Mouse (Mus musculus): ENCODE measurements at regions not wholly inside any gene's neighbourhood (a gene's known extent, or its start where the extent isn't known, plus 50 kb on each side); places are given as distances from the start of the nearest gene placed in this dataset.

GRCm38 (mm10) chr3:147140414-147140813, 288.2 kb downstream of the Ttll7 start:
- TF ChIP-seq HCFC1 (IDR thresholded peaks at IDR 0.05; ENCODE audit: borderline replicate concordance, insufficient read depth, low read length) (no peak), CHD2 (IDR thresholded peaks at IDR 0.05; ENCODE audit: low read depth, low read length) (no peak), ZC3H11A (IDR thresholded peaks at IDR 0.05; ENCODE audit: borderline replicate concordance, low read depth, low read length) (no peak), MAFK (IDR thresholded peaks at IDR 0.05; ENCODE audit: insufficient read depth, low read depth, low read length) (no peak), ZNF384 (IDR thresholded peaks at IDR 0.05; ENCODE audit: low read depth, low read length) (no peak)

GRCm38 (mm10) chr3:147153456-147153855, 301.3 kb downstream of the Ttll7 start:
- Histone ChIP-seq H3K9me3 (ENCODE audit: control insufficient read depth, insufficient read depth, low read depth, low read length) (no peaks in the 10 kb centered on the region), H3K4me3 (ENCODE audit: insufficient read depth in 1 of 2, low read depth in 1 of 2, low read length in 2 of 2, poor library complexity in 1 of 2, severe bottlenecking in 1 of 2) (no peak overlapping the region), H3K27ac (ENCODE audit: insufficient read depth, low read depth, low read length, poor library complexity, severe bottlenecking) (no peak overlapping the region), H3K9ac (ENCODE audit: insufficient read depth, low read depth, low read length, poor library complexity, severe bottlenecking) (no peak overlapping the region), H3K36me3 (ENCODE audit: control insufficient read depth, insufficient read depth, low read length, poor library complexity, severe bottlenecking) (no peaks in the 10 kb centered on the region), H3K4me1 (ENCODE audit: control insufficient read depth in 2 of 2, insufficient read depth in 2 of 2, low read length in 2 of 2, poor library complexity in 1 of 2) (no peaks in the 10 kb centered on the region)
- in situ Hi-C loops (cut with MboI; ENCODE audit: low sequenced_read_pairs in 2 of 2, unreplicated experiment in 2 of 2) = no loop called here
- TF ChIP-seq HCFC1 (IDR thresholded peaks at IDR 0.05; ENCODE audit: borderline replicate concordance, insufficient read depth, low read length) (no peak), ZC3H11A (IDR thresholded peaks at IDR 0.05; ENCODE audit: borderline replicate concordance, low read depth, low read length) (no peak), MAFK (IDR thresholded peaks at IDR 0.05; ENCODE audit: insufficient read depth, low read depth, low read length) (no peak), ZNF384 (IDR thresholded peaks at IDR 0.05; ENCODE audit: low read depth, low read length) (no peak)
- DNase-seq (ENCODE audit: low read depth, low spot score) = no peak

More at GRCm38 (mm10) chr3:147140414-147140813, 288.2 kb downstream of the Ttll7 start:
- Histone ChIP-seq H3K4me1 (ENCODE audit: control insufficient read depth in 2 of 2, insufficient read depth in 2 of 2, low read length in 2 of 2, poor library complexity in 1 of 2) (no peaks in the 10 kb centered on the region), H3K9ac (ENCODE audit: insufficient read depth, low read depth, low read length, poor library complexity, severe bottlenecking) (no peak overlapping the region), H3K9me3 (ENCODE audit: control insufficient read depth, insufficient read depth, low read depth, low read length) (no peaks in the 10 kb centered on the region), H3K4me3 (ENCODE audit: insufficient read depth in 1 of 2, low read depth in 1 of 2, low read length in 2 of 2, poor library complexity in 1 of 2, severe bottlenecking in 1 of 2) (no peak overlapping the region), H3K36me3 (ENCODE audit: control insufficient read depth, insufficient read depth, low read length, poor library complexity, severe bottlenecking) (no peaks in the 10 kb centered on the region), H3K27ac (ENCODE audit: insufficient read depth, low read depth, low read length, poor library complexity, severe bottlenecking) (no peak overlapping the region)
- DNase-seq (ENCODE audit: low read depth, low spot score) = no peak
- in situ Hi-C loops (cut with MboI; ENCODE audit: low sequenced_read_pairs in 2 of 2, unreplicated experiment in 2 of 2) = no loop called here

GRCm38 (mm10) chr3:147153998-147154397, 301.8 kb downstream of the Ttll7 start:
- TF ChIP-seq MAFK (IDR thresholded peaks at IDR 0.05; ENCODE audit: insufficient read depth, low read depth, low read length) (no peak), HCFC1 (IDR thresholded peaks at IDR 0.05; ENCODE audit: borderline replicate concordance, insufficient read depth, low read length) (no peak), CHD2 (IDR thresholded peaks at IDR 0.05; ENCODE audit: low read depth, low read length) (no peak), ZNF384 (IDR thresholded peaks at IDR 0.05; ENCODE audit: low read depth, low read length) (no peak), ZC3H11A (IDR thresholded peaks at IDR 0.05; ENCODE audit: borderline replicate concordance, low read depth, low read length) (no peak)
- no peak for DNase-seq (ENCODE audit: low read depth, low spot score)
- H3K4me3 ChIP-seq (ENCODE audit: insufficient read depth in 1 of 2, low read depth in 1 of 2, low read length in 2 of 2, poor library complexity in 1 of 2, severe bottlenecking in 1 of 2) = no peak overlapping the region
- no peaks in the 10 kb centered on the region for H3K4me1 ChIP-seq (ENCODE audit: control insufficient read depth in 2 of 2, insufficient read depth in 2 of 2, low read length in 2 of 2, poor library complexity in 1 of 2)
- in situ Hi-C loops (cut with MboI; ENCODE audit: low sequenced_read_pairs in 2 of 2, unreplicated experiment in 2 of 2) = no loop called here
- no peak overlapping the region for H3K9ac ChIP-seq (ENCODE audit: insufficient read depth, low read depth, low read length, poor library complexity, severe bottlenecking)
- no peaks in the 10 kb centered on the region for H3K9me3 ChIP-seq (ENCODE audit: control insufficient read depth, insufficient read depth, low read depth, low read length)
- H3K36me3 ChIP-seq (ENCODE audit: control insufficient read depth, insufficient read depth, low read length, poor library complexity, severe bottlenecking) = no peaks in the 10 kb centered on the region
- no peak overlapping the region for H3K27ac ChIP-seq (ENCODE audit: insufficient read depth, low read depth, low read length, poor library complexity, severe bottlenecking)

- Histone ChIP-seq H3K36me3 (ENCODE audit: control insufficient read depth, insufficient read depth, low read length, poor library complexity, severe bottlenecking) (no peaks in the 10 kb centered on the region), H3K4me3 (ENCODE audit: insufficient read depth in 1 of 2, low read depth in 1 of 2, low read length in 2 of 2, poor library complexity in 1 of 2, severe bottlenecking in 1 of 2) (no peak overlapping the region), H3K4me1 (ENCODE audit: control insufficient read depth in 2 of 2, insufficient read depth in 2 of 2, low read length in 2 of 2, poor library complexity in 1 of 2) (no peaks in the 10 kb centered on the region), H3K27ac (ENCODE audit: insufficient read depth, low read depth, low read length, poor library complexity, severe bottlenecking) (no peak overlapping the region), H3K9ac (ENCODE audit: insufficient read depth, low read depth, low read length, poor library complexity, severe bottlenecking) (no peak overlapping the region), H3K9me3 (ENCODE audit: control insufficient read depth, insufficient read depth, low read depth, low read length) (no peaks in the 10 kb centered on the region)
- no peak for DNase-seq (ENCODE audit: low read depth, low spot score)
- TF ChIP-seq HCFC1 (IDR thresholded peaks at IDR 0.05; ENCODE audit: borderline replicate concordance, insufficient read depth, low read length) (no peak), ZC3H11A (IDR thresholded peaks at IDR 0.05; ENCODE audit: borderline replicate concordance, low read depth, low read length) (no peak), MAFK (IDR thresholded peaks at IDR 0.05; ENCODE audit: insufficient read depth, low read depth, low read length) (no peak), ZNF384 (IDR thresholded peaks at IDR 0.05; ENCODE audit: low read depth, low read length) (no peak), CHD2 (IDR thresholded peaks at IDR 0.05; ENCODE audit: low read depth, low read length) (no peak)
- in situ Hi-C loops (cut with MboI; ENCODE audit: low sequenced_read_pairs in 2 of 2, unreplicated experiment in 2 of 2) = no loop called here
Measured at GRCm38 (mm10) chr3:147163126-147163525, 311.0 kb downstream of the Ttll7 start.

GRCm38 (mm10) chr3:147163540-147163939, 311.4 kb downstream of the Ttll7 start:
- Histone ChIP-seq H3K4me3 (ENCODE audit: insufficient read depth in 1 of 2, low read depth in 1 of 2, low read length in 2 of 2, poor library complexity in 1 of 2, severe bottlenecking in 1 of 2) (no peak overlapping the region), H3K27ac (ENCODE audit: insufficient read depth, low read depth, low read length, poor library complexity, severe bottlenecking) (no peak overlapping the region), H3K4me1 (ENCODE audit: control insufficient read depth in 2 of 2, insufficient read depth in 2 of 2, low read length in 2 of 2, poor library complexity in 1 of 2) (no peaks in the 10 kb centered on the region), H3K36me3 (ENCODE audit: control insufficient read depth, insufficient read depth, low read length, poor library complexity, severe bottlenecking) (no peaks in the 10 kb centered on the region), H3K9ac (ENCODE audit: insufficient read depth, low read depth, low read length, poor library complexity, severe bottlenecking) (no peak overlapping the region), H3K9me3 (ENCODE audit: control insufficient read depth, insufficient read depth, low read depth, low read length) (no peaks in the 10 kb centered on the region)
- no peak for DNase-seq (ENCODE audit: low read depth, low spot score)
- TF ChIP-seq HCFC1 (IDR thresholded peaks at IDR 0.05; ENCODE audit: borderline replicate concordance, insufficient read depth, low read length) (no peak), CHD2 (IDR thresholded peaks at IDR 0.05; ENCODE audit: low read depth, low read length) (no peak), ZC3H11A (IDR thresholded peaks at IDR 0.05; ENCODE audit: borderline replicate concordance, low read depth, low read length) (no peak), ZNF384 (IDR thresholded peaks at IDR 0.05; ENCODE audit: low read depth, low read length) (no peak), MAFK (IDR thresholded peaks at IDR 0.05; ENCODE audit: insufficient read depth, low read depth, low read length) (no peak)
- in situ Hi-C loops (cut with MboI; ENCODE audit: low sequenced_read_pairs in 2 of 2, unreplicated experiment in 2 of 2) = no loop called here

All from ES-E14 (cell line).